Mouse (Mus musculus): ENCODE results near the gene Oaz1. TPM values are rescaled to one million over a fixed set of nuclear protein-coding genes. Genes with fewer than 3 reads are reported as not detected.
A peak's percentile ranks its signal among the peaks of the same experiment; 100 is the strongest.

The Oaz1 gene
- polyA plus RNA-seq, 1 experiment = 1,349 TPM

DNA sequence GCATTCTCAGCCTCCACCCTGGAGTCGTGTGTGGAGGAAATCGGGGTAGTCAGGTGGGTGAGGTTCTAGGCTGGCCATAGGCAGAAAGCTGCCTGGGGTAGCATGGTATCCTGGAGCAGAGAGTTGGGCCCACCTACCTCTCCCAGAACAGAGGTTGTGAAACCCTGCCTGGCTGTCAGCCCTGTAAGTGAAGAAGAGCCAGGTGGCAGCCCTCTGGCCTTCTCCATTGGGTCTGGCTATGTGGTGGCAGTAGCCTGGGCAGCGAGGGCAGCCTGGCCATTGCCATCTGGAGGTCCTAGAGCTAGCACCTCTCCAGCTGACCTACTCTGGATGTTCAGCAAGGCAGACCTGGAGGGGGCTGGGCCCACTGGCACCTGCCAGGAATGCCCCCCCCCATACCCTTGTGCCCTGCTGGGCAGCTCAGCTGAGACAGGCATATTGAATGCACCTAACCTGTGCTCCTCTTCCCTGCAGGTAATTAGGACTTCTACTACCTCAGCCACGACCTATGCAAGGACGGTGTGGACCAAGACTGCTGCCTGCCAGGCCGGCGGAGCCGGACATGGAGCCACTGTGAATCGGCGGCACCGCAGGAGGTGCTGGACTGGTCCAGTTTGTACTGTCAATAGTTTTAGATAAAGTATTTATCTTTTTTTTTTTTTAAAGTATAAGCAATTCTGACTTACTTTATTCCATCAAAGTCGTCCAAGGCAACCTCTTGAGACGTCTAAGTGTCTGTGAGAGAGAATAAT lies 33.2 kb upstream of the Oaz1 start:
- Histone ChIP-seq H3K4me2 (ENCODE audit: low read depth) (no peak overlapping the region), H3K36me3 (ENCODE audit: control insufficient read depth, insufficient read depth) (peaks cover 16% of the 10 kb centered on the region), H3K4me3 (no peak overlapping the region), H3K79me2 (ENCODE audit: control insufficient read depth, insufficient read depth) (peaks cover 25% of the 10 kb centered on the region), H3K27me3 (ENCODE audit: control insufficient read depth, insufficient read depth, insufficient read length) (no peaks in the 10 kb centered on the region), H3ac (ENCODE audit: control insufficient read depth, insufficient read length) (no peak overlapping the region)
- TF ChIP-seq REST (IDR thresholded peaks at IDR 0.05; ENCODE audit: insufficient read depth, insufficient read length) (no peak), POLR2AphosphoS2 (IDR thresholded peaks at IDR 0.05; ENCODE audit: insufficient read length, low read depth) (peak; percentile 13)

- Histone ChIP-seq H3K36me3 (ENCODE audit: control insufficient read depth, insufficient read depth) (peaks cover 16% of the 10 kb centered on the region), H3ac (ENCODE audit: control insufficient read depth, insufficient read length) (no peak overlapping the region), H3K79me2 (ENCODE audit: control insufficient read depth, insufficient read depth) (peaks cover 28% of the 10 kb centered on the region), H3K4me2 (ENCODE audit: low read depth) (no peak overlapping the region), H3K4me3 (no peak overlapping the region), H3K27me3 (ENCODE audit: control insufficient read depth, insufficient read depth, insufficient read length) (no peaks in the 10 kb centered on the region)
- TF ChIP-seq E2F4 (IDR thresholded peaks at IDR 0.05; ENCODE audit: insufficient read depth) (no peak), TCF12 (IDR thresholded peaks at IDR 0.05; ENCODE audit: insufficient read depth, poor library complexity, severe bottlenecking) (peak; percentile 56), CEBPB (IDR thresholded peaks at IDR 0.05; ENCODE audit: insufficient read depth, poor library complexity, severe bottlenecking) (no peak), POLR2AphosphoS2 (IDR thresholded peaks at IDR 0.05; ENCODE audit: insufficient read length, low read depth) (peak; percentile 52), TCF3 (IDR thresholded peaks at IDR 0.05; ENCODE audit: insufficient read length, low read depth) (peak; percentile 49), SRF (IDR thresholded peaks at IDR 0.05; ENCODE audit: control insufficient read depth, insufficient read length, low read depth) (no peak), MYOG (IDR thresholded peaks at IDR 0.05; ENCODE audit: control insufficient read depth in 1 of 3, insufficient read depth in 1 of 3, insufficient read length in 2 of 3, low read depth in 2 of 3) (peak in 2 of 3 experiments; percentile 68 to 95), USF1 (IDR thresholded peaks at IDR 0.05; ENCODE audit: low read depth) (no peak), MYOD1 (IDR thresholded peaks at IDR 0.05; ENCODE audit: control insufficient read depth in 1 of 3, insufficient read length in 2 of 3, low read depth in 2 of 3) (peak in 2 of 3 experiments; percentile 87 to 96), MAX (IDR thresholded peaks at IDR 0.05; ENCODE audit: low read depth) (no peak)
These were observed 32.7 kb upstream of the Oaz1 start for GRCm38 (mm10) chr10:80793803-80794202.

DNA sequence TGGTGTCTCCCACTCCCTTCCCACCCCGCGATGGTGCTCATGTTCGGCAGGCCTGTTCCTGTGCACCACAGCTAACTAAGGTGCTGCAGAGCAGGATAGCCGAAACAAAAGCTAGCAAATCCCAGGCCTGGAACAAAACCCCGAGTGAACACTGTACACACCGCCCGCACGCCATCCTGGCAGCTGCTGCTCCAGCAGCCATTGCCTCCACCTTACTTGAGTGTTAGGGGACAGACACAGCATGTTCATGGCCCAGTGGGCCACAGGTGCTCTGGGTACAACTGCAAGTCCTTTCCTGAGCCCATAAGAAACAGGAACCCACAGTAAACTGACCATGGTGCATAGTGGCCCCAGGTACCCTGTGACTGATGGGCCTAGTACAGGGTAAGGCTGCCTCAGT lies 31.7 kb upstream of the Oaz1 start:
- H3ac ChIP-seq (ENCODE audit: control insufficient read depth, insufficient read length) = no peak overlapping the region
- TF ChIP-seq USF1 (IDR thresholded peaks at IDR 0.05; ENCODE audit: low read depth) (no peak), CEBPB (IDR thresholded peaks at IDR 0.05; ENCODE audit: insufficient read depth, poor library complexity, severe bottlenecking) (no peak), SRF (IDR thresholded peaks at IDR 0.05; ENCODE audit: control insufficient read depth, insufficient read length, low read depth) (no peak), E2F4 (IDR thresholded peaks at IDR 0.05; ENCODE audit: insufficient read depth) (no peak), POLR2AphosphoS2 (IDR thresholded peaks at IDR 0.05; ENCODE audit: insufficient read length, low read depth) (no peak), POLR2A (IDR thresholded peaks at IDR 0.05; ENCODE audit: insufficient read length, low read depth) (no peak), REST (IDR thresholded peaks at IDR 0.05; ENCODE audit: insufficient read depth, insufficient read length) (no peak), TCF3 (IDR thresholded peaks at IDR 0.05; ENCODE audit: insufficient read length, low read depth) (no peak), TCF12 (IDR thresholded peaks at IDR 0.05; ENCODE audit: insufficient read depth, poor library complexity, severe bottlenecking) (no peak), MYOG (IDR thresholded peaks at IDR 0.05; ENCODE audit: control insufficient read depth in 1 of 3, insufficient read depth in 1 of 3, insufficient read length in 2 of 3, low read depth in 2 of 3) (no peak)
- H3K4me2 ChIP-seq (ENCODE audit: low read depth) = no peak overlapping the region
- no peak overlapping the region for H3K4me3 ChIP-seq
- peaks cover 37% of the 10 kb centered on the region for H3K79me2 ChIP-seq (ENCODE audit: control insufficient read depth, insufficient read depth)
- peaks cover 11% of the 10 kb centered on the region for H3K36me3 ChIP-seq (ENCODE audit: control insufficient read depth, insufficient read depth)
- no peaks in the 10 kb centered on the region for H3K27me3 ChIP-seq (ENCODE audit: control insufficient read depth, insufficient read depth, insufficient read length)

DNA sequence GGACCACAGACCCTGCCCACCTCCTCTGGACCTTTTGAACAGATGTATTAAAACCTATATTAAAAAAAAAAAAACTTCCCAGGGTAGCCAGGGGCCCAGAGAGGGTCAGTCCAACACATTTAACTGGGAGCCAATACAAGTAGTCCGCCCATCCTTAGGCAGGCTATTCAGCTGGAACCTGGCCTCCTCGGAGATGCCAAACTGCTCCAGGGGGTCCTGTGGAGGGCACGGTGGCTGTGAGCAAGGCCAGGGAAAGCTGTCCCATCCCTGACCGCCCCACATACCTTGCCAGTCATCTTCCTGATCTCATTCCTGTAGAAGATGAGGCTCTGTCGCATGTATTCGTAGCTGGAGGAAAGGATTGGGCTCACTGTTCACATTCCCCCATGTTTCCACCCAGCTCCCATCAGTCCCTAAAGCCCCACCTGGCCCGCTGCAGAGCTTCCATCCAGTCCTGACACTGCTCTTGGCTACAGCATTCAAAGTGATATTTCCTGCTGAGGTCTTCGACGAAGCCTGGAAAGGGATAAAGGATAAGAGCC lies 30.1 kb upstream of the Oaz1 start:
- Histone ChIP-seq H3K36me3 (ENCODE audit: control insufficient read depth, insufficient read depth) (peaks cover 20% of the 10 kb centered on the region), H3K27me3 (ENCODE audit: control insufficient read depth, insufficient read depth, insufficient read length) (no peaks in the 10 kb centered on the region), H3ac (ENCODE audit: control insufficient read depth, insufficient read length) (no peak overlapping the region), H3K79me2 (ENCODE audit: control insufficient read depth, insufficient read depth) (peaks cover 54% of the 10 kb centered on the region), H3K4me3 (peak overlapping the region; percentile 98), H3K4me2 (ENCODE audit: low read depth) (peak overlapping the region; percentile 86)
- TF ChIP-seq E2F4 (IDR thresholded peaks at IDR 0.05; ENCODE audit: insufficient read depth) = no peak
- no peak for TF ChIP-seq SRF (IDR thresholded peaks at IDR 0.05; ENCODE audit: control insufficient read depth, insufficient read length, low read depth)
- TF ChIP-seq MYOD1 (IDR thresholded peaks at IDR 0.05; ENCODE audit: control insufficient read depth in 1 of 3, insufficient read length in 2 of 3, low read depth in 2 of 3) = no peak
- TF ChIP-seq MYOG (IDR thresholded peaks at IDR 0.05; ENCODE audit: control insufficient read depth in 1 of 3, insufficient read depth in 1 of 3, insufficient read length in 2 of 3, low read depth in 2 of 3) = no peak
- no peak for TF ChIP-seq USF1 (IDR thresholded peaks at IDR 0.05; ENCODE audit: low read depth)
- no peak for TF ChIP-seq CEBPB (IDR thresholded peaks at IDR 0.05; ENCODE audit: insufficient read depth, poor library complexity, severe bottlenecking)
- no peak for TF ChIP-seq TCF12 (IDR thresholded peaks at IDR 0.05; ENCODE audit: insufficient read depth, poor library complexity, severe bottlenecking)
- no peak for TF ChIP-seq MAX (IDR thresholded peaks at IDR 0.05; ENCODE audit: low read depth)
- TF ChIP-seq REST (IDR thresholded peaks at IDR 0.05; ENCODE audit: insufficient read depth, insufficient read length) = no peak
- TF ChIP-seq POLR2A (IDR thresholded peaks at IDR 0.05; ENCODE audit: insufficient read length, low read depth) = peak; percentile 2
- peak; percentile 61 for TF ChIP-seq POLR2AphosphoS2 (IDR thresholded peaks at IDR 0.05; ENCODE audit: insufficient read length, low read depth)

All from myocyte (in vitro differentiated cells).